Mouse (Mus musculus) kidney, adult 2 months (tissue): ENCODE data around the gene Mertk.

Experiments used
- CTCF ChIP-seq: fragments of 200-500 bp; conservative IDR thresholded peaks from 2 replicates; pipeline ENCODE4 v1.5.1; 2011; ENCODE audit warnings: low read depth, mild to moderate bottlenecking, control low read depth, low read length, moderate library complexity, mixed read lengths; ENCODE audit not compliant: insufficient read depth, insufficient read length
- POLR2A ChIP-seq: fragments of 200-500 bp; IDR thresholded peaks from one replicate; pipeline ENCODE4 v1.6.1; 2011; ENCODE audit warnings: low read depth, low read length, control low read depth

DNA sequence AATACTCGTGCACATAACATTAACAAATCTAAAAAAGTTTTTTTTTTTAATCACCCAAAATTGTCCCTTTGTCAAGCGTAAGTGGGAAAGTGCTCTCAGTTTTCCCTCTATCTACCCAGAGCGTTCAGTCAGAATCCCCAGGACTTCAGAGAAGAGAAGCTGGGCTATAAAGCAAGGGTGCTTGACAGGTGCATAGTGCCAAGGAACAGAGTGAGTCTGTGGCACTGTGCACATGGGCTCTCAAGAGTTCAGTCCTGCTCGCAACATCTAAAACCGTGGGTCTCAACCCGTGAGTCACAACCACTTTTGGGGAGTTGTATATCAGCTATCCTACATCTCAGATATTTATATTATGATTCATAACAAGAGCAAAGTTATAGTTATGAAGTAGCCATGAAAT is 71.8 kb downstream of the Mertk start:
- TF ChIP-seq POLR2A (no peak), CTCF (no peak)
